Mouse (Mus musculus) urinary bladder, postnatal 36 days (tissue): ENCODE results near the gene Foxk1.

Experiments
- DNase-seq, 2 experiments: peaks; one replicate each; pipeline ENCODE4 v3.0.0; 2022; ENCODE audit warnings: low spot score in 2 of 2, mixed read lengths in 1 of 2

Gene Foxk1

DNA sequence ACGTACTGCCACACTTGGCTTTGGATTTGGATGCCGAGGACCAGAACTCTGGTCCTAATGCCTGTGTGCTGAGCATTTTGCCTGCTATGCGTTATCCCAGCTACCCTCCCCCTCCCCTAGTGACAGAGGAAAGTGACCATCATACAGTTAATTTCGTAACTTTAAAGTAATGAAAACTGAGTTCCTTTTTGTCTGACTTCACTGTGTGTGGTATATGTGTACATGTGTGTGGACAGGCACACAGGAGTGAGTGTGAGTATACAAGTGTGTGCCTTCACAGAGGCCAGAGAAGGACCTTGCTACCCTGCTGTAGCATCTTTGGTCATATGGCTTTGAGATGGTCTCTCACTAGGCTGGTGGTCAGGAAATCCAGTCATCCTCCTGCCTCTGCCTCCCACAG lies 17.1 kb downstream of the Foxk1 start:
- DNase-seq = no peak

DNA sequence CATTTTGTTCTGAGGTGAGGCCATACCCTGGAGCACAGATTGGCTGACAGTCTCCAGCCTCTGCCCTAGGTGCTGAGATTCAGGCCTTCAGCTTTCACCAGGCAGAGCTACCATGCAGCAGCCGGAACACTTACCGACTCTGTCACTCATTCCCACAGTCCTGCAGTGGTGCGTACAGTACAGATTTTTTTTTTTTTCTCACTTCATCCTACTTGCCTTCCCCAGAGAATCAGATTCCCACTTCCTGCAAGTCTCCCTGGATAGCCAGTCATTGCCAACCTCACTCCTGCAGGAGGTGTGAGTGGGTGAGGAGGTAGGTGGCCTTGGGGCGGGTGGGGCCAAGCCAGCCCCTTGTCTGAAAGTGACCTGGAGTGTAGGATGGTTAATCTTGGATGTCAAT lies 19.0 kb downstream of the Foxk1 start:
- no peak for DNase-seq

GRCm38 (mm10) chr5:142420920-142421319 lies 19.6 kb downstream of the Foxk1 start:
- DNase-seq = no peak

DNA sequence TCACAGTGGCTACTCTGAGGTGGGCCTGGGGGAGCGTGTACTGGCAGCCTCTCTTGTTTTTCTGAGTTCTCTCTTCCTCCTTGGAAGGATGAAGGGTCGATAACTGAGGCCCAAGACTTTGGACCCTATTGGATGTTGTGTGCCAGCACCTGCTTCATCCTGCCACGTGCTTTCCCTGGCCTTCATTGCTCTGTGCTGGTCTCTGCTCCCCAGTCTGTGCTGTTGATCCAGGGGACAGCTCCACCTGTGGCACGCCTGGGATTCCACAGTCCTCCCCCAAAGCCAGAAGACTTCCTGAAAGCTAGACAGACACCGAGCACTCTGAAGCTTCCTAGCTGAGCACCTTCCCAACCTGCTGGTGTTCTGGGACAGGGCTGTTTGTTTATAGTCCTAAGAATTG lies 20.6 kb downstream of the Foxk1 start:
- no peak for DNase-seq

DNA sequence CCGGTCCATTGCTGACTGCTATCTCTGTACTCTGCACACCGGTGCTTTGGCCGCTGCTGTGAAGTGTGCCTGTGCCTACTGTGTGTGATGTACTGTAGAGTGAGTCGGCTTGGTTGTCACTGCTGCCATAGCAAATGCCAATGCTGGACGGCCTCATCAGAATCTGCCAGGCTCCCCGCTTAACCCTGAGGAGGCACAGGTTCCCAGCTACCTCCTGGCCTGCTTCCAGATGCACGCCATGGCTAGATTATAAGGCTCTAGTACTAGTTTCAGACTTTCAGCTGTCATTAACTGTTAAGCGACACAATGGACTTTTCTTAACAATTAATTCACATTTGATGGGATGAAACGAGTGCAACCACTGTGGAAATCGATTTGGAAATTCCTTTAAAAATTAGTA lies 21.8 kb downstream of the Foxk1 start:
- DNase-seq = no peak

GRCm38 (mm10) chr5:142423701-142424100 lies 22.4 kb downstream of the Foxk1 start:
- DNase-seq = no peak

DNA sequence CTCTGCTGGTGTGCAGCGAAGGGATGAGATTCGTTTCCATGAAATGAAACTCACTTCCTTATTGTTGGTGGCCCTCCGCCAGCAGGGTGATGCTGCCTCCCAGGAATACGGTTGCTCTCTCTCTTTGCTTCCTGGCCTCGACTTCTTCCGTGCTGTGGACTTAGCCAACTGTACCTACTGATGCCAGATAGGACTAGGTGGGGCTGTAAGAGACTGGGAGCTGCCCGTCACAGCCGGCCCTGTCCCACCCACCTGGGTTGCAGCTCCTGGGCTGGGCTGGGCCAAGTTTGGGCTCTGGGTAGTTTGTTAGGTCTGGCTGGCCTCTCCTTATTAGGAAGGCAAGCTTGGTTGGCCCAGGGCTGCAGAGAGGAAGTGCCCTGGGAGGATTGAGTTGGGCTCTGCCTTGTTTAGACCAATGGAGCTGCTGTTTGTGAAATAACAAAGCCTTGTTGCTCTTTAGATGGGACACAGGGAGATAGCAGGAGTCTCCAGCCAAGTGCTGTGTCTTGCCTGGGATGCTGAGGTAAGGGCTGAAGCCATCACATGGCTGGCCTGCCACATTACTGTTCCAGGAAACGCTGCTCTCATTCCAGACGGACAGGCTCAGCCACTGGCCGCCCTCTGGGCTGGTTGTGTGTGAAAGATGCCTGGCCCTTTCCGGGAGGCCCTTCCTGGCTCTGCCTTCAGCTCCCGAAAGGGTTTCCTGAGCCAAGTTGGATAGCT lies 23.5 kb downstream of the Foxk1 start:
- DNase-seq = peak; percentile 69 to 82

- DNase-seq = no peak
Observed at GRCm38 (mm10) chr5:142426476-142426875, 25.2 kb downstream of the Foxk1 start.

GRCm38 (mm10) chr5:142427876-142428275 lies 26.6 kb downstream of the Foxk1 start:
- DNase-seq = no peak

GRCm38 (mm10) chr5:142428691-142429090 lies 27.4 kb downstream of the Foxk1 start:
- no peak for DNase-seq

DNA sequence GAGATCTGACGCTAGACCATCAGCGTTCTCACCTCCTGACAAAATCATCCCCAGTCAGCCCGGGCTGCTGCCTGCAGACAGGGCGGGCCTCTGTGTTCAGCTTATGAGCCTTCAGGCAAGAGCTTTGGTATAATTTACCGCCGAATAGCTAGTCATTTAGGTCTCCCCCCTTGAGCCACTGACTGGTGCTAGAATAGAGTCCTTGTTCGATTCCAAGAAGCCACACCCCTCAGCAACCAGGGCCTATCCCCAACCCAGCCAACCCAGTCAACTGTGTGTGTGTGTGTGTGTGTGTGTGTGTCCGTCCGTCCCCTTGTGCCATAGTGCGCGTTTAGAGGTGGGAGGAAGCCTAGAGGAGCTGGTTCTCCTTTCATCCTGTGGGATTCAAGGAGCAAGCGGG lies 29.7 kb downstream of the Foxk1 start:
- DNase-seq = no peak

DNA sequence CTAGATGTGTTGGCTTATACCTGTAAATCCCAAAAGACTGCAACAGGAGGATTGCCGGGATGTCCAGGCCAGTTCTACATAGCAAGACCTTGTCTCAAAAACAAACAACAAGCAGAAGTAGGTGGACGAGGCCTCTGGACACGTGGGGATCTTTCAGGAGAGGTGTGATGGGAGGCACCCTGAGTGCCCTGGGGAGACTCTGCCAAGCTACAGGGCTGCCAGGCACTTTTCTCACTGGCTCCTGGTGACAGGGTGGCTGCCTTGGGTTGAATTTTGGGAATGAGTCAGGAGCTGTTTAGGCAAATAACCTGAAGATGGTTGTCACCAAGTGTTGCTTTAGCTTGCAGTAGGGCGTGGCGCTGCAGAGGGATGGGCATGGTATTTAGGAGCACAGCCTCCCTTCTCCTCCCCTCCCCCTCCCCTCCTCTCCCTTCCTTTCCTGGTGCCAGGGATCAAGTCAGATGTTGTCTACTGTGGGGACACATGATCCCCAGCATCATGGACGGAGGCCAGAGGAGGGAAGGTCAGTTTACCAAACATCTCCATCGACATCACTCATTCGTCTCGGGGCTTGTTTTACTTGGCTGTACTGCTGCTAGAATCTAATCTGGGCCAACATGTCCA lies 30.6 kb downstream of the Foxk1 start:
- no peak for DNase-seq

- no peak for DNase-seq
Observed at GRCm38 (mm10) chr5:142432695-142433094, 31.4 kb downstream of the Foxk1 start.

GRCm38 (mm10) chr5:142434052-142434451 lies 32.8 kb downstream of the Foxk1 start:
- no peak for DNase-seq

DNA sequence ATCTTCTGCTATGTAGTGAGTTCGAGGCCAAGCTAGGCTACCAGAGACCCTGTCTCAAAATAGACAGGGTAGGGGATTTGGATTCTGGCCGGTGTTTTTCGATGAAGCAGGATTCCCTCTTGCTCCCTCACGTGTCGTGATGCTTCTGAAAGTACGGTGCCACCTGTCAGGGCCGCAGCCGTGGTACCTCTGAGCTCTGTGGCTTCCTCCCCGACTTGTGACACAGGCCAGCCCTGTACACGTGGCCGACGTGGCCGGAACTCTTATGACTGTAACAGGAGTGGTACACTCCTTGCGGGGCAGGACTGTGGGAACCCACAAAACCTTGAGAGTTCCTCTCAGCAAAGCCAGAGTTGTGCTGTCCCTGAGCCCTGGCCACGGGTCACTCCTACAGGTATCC lies 34.4 kb downstream of the Foxk1 start:
- no peak for DNase-seq

DNA sequence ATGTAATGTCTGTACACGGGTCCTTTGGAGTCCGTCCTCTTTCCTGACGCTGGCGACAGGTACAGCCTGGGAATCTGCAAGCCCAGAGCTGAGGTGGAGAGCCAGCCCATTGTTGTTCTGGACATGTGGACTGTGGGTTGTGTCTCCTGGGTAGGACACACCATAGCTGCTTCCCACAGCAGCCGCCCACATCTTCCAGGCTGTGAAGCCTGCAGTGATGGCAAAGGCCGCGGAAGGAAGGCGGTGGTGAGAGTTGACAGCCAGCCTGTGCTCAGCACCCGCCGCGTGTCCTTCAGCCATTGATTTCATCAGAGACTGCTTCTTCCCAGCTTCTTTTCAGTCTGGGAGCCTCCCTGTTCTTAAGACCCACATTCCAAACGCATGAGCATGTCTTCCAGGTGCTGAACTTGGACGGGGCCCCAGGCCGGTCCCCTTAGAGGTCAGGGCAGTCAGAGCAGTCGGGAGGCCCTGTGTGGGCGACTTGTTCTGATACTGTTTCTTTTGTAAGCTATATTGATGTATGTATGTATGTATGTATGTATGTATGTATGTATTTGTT lies 37.2 kb downstream of the Foxk1 start:
- DNase-seq = no peak

GRCm38 (mm10) chr5:142439911-142440432 lies 38.7 kb downstream of the Foxk1 start:
- no peak for DNase-seq

- DNase-seq = peak; percentile 88 to 97
Observed at GRCm38 (mm10) chr5:142440451-142441147, 39.3 kb downstream of the Foxk1 start.

DNA sequence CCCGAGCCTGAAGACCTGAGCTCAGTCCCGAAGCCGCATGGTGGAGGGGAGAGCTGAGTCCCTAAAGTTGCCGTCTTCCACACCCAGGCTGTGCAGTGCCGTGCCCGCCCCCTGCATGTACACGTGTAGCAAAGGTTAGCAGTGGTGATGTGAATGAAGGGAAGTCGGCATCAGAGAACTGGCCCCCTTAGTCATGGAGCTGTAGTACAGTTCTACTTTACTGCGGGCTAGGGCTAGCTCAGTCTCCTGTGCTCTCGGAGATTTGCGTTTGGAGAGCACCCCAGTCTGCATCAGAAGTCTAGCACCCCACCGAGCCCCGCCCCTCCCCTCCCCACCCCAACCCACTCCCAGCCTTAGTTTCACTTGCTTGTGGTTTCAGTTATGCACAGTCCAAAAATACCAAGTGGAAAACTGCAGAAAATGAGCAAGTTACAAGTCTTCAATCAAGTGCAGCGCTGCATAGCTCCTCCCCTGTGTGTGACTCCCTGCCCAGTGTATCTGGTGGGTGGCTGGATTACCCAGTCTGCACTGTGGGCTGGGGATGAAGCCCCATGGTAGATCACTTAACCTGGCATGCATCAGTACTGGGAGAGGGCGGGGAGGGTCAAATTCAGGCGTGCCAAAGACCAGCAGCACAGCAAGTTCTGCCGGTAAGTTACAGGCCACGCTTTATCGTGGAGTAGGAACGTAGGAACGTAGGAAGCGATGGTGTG lies 40.2 kb downstream of the Foxk1 start:
- DNase-seq = no peak

GRCm38 (mm10) chr5:142442045-142442440 lies 40.7 kb downstream of the Foxk1 start:
- DNase-seq = no peak

DNA sequence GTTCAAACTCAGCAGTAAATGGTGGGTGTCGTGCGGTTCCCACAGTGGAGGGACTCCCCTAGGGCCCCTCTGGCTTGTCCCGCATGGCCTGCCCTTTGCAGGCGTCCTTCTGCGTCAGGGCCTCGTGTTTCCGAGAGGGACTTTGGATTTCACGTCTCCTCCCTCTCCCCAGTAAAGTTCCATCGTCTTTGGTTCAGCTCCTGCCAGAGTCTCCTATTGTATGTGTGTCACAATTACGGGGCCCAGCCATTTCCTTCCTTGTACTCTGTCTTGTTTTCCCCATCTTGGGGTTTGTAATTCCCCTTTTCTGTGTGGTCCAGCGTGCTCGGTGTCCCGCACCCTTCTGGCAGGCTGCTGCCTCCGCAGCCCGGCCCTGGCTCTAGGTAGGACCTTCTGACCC lies 42.2 kb downstream of the Foxk1 start:
- DNase-seq = no peak

DNA sequence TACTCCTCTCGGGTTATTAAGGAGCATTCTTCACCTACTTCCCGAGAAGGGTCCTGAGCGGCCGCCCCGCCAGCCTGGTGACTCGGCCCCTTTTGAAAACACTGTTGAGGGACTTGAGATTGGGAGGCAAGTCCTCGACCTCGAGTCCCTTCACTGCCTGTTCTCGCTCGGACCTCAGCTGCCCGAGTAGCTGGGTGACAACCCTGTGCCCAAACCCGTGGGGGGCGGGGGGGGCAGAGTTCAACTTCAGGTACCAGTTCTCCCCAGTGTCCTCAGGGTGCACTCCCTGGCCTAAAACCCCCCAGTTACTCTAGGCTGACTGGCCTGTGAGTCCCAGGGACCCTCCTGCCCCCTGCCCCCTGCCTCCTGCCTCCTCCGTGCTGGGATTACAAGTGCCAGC lies 42.7 kb downstream of the Foxk1 start:
- no peak for DNase-seq
